Mouse (Mus musculus): ENCODE measurements at regions not wholly inside any gene's neighbourhood (a gene's known extent, or its start where the extent isn't known, plus 50 kb on each side); places are given as distances from the start of the nearest gene placed in this dataset.

DNA sequence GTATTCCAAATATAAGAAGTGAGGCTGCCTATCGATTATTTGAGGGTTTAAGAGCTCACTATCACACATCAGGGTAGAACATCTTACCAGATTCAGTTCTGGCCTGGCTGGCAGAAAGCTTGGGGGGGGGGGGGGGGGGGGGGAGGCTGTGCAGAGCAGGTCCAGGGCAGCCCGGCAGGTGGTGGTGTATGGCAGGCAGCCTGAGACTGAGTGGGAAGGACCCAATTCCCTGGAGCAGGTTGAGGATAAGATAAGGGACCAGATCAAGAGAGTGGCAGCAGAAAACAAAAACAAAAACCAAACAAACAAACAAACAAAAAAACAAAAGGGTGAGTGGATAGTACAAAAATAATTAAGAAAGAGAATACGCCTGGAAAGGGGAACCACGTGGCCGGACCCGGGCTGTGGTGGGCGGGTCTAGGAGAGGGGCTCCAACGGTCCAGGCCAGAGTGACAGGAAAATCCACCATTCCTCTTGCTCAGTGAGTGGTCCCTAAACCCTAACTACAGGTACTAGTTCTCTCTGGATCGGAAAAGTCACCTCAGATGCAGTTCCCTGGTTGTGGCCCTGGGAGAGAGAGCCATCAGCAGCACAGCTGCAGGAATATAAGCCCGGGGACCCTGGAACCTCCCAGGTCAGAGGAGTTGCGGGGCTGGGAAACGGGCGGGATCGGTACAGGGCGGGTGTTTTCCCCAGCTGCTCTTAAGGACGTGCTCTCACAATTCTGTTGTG lies 73.3 kb downstream of the Vmn2r112 start:
- Histone ChIP-seq H3K4me1 (ENCODE audit: insufficient read depth, low read length) (no peaks in the 10 kb centered on the region), H3K9ac (replicated peaks; ENCODE audit: low read length) (peak overlapping the region; percentile 73)
- WGBS: 21% methylated on average over 16 of the region's 16 CpGs

More for the DNA sequence above, 73.3 kb downstream of the Vmn2r112 start:
- no peaks in the 10 kb centered on the region for H3K27me3 ChIP-seq (ENCODE audit: insufficient read depth, low read length)
- H3K4me2 ChIP-seq (replicated peaks; ENCODE audit: low read depth, low read length): peak overlapping the region; percentile 58
- no peaks in the 10 kb centered on the region for H3K9me3 ChIP-seq (ENCODE audit: low read length)
- H3K27ac ChIP-seq (ENCODE audit: low read length): no peak overlapping the region
- no peaks in the 10 kb centered on the region for H3K36me3 ChIP-seq (ENCODE audit: insufficient read depth, low read length)
- peak; percentile 98 for ATAC-seq (ENCODE audit: low FRiP score, low TSS enrichment)
- H3K4me3 ChIP-seq (ENCODE audit: low read length): peak overlapping the region; percentile 60

All from kidney, embryonic 16.5 days (tissue).